ENCODE assay signal across 29 mouse cellular contexts in the genomic region with DNA sequence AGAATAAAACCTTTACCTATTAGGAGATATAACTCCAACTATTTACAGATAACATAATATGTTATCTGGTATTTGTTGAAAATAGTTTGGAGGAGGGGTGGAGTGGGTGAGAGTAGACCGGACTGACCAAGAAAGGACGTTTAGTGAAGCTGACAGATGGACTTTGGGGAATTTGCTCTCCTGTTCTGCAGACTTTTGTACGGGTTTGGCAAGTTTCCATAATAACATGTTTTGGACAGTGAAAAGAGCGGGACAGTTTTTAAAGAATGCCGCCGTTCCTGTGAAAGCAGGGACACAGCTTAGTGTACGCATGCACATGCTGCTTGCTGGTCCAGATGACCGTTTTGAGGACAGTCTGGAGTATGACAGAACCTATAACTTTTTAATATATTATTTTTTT. TPM values are rescaled to one million over a fixed set of nuclear protein-coding genes. Genes with fewer than 3 reads are reported as not detected.
DNase-seq lines count a peak whose midpoint lies in the region; ATAC-seq and TF ChIP-seq lines count a peak whose summit lies in the region.
"Had no signal": no experiment of that assay in that cellular context is flagged by ENCODE, and none has a peak within 500 bp of the region (broad histone marks: within the 10 kb centered on the region; RNA-seq: fewer than 3 reads in every experiment).

No protein-coding gene starts in this region.

- H3K4me3 ChIP-seq in hindbrain, embryonic 11.5 days (ENCODE audit: low read depth, low read length), result no peak overlapping the region
- H3K4me3 ChIP-seq in hindbrain, embryonic 14.5 days (replicated peaks; ENCODE audit: low read length), result no peak overlapping the region
- no peak overlapping the region for H3K4me3 ChIP-seq in lung, embryonic 14.5 days (ENCODE audit: low read depth, low read length)
- H3K4me3 ChIP-seq: gastrocnemius, adult 2 months; hindbrain, embryonic 15.5 days; layer of hippocampus, adult 2 months; limb, embryonic 13.5 days; liver, embryonic 12.5 days; myocyte; neural tube, embryonic 12.5 days had no signal

- no peak overlapping the region for H3K27ac ChIP-seq in hindbrain, embryonic 11.5 days (ENCODE audit: low read depth, low read length)
- no peak overlapping the region for H3K27ac ChIP-seq in hindbrain, embryonic 14.5 days
- H3K27ac ChIP-seq in lung, embryonic 14.5 days (ENCODE audit: low read depth), result no peak overlapping the region
- H3K27ac ChIP-seq: gastrocnemius, adult 2 months; hindbrain, embryonic 15.5 days; layer of hippocampus, adult 2 months; limb, embryonic 13.5 days; liver, embryonic 12.5 days; macrophage; neural tube, embryonic 12.5 days had no signal

- no peak for TF ChIP-seq CTCF in lung, embryonic 14.5 days (IDR thresholded peaks at IDR 0.05; ENCODE audit: low read depth)
- TF ChIP-seq CTCF in brain, embryonic 14.5 days (IDR thresholded peaks at IDR 0.05; ENCODE audit: borderline replicate concordance, extremely low read depth, insufficient read depth, insufficient read length), result no peak

- no peaks in the 10 kb centered on the region for H3K4me1 ChIP-seq in hindbrain, embryonic 11.5 days (replicated peaks; ENCODE audit: control insufficient read depth, insufficient read depth, low read length)
- H3K4me1 ChIP-seq in hindbrain, embryonic 14.5 days (replicated peaks; ENCODE audit: control insufficient read depth, insufficient read depth, low read length), result peaks cover 20% of the 10 kb centered on the region
- H3K4me1 ChIP-seq in lung, embryonic 14.5 days (ENCODE audit: insufficient read depth), result no peaks in the 10 kb centered on the region
- H3K4me1 ChIP-seq: liver, embryonic 12.5 days; neural tube, embryonic 12.5 days had no signal

- H3K36me3 ChIP-seq in hindbrain, embryonic 11.5 days (ENCODE audit: control insufficient read depth, insufficient read depth, low read length), result no peaks in the 10 kb centered on the region
- no peaks in the 10 kb centered on the region for H3K36me3 ChIP-seq in hindbrain, embryonic 14.5 days (replicated peaks; ENCODE audit: control insufficient read depth, insufficient read depth)
- no peaks in the 10 kb centered on the region for H3K36me3 ChIP-seq in lung, embryonic 14.5 days (ENCODE audit: insufficient read depth)
- H3K36me3 ChIP-seq: hindbrain, embryonic 15.5 days; limb, embryonic 13.5 days; liver, embryonic 12.5 days; neural tube, embryonic 12.5 days had no signal

- peak; percentile 6 for DNase-seq in hindbrain, embryonic 11.5 days (ENCODE audit: low spot score)
- DNase-seq in hindbrain, embryonic 14.5 days (ENCODE audit: low spot score), result no peak
- DNase-seq in lung, embryonic 14.5 days, result peak; percentile 58
- DNase-seq in lung, postnatal 25 days (ENCODE audit: low spot score), result no peak
- peak; percentile 51 for DNase-seq in brain, embryonic 14.5 days (ENCODE audit: low read depth)
- no peak for DNase-seq in cerebellum, adult 8-10 months
- no peak for DNase-seq in cerebellum, adult 9-10 months
- DNase-seq: adrenal gland, adult 8-10 months; cerebellum, adult 9-11 months; gastrocnemius, adult 2 months; gastrocnemius, postnatal 36 days; heart, adult 18-20 months; heart, postnatal 36 days; kidney, adult 18-20 months; kidney, postnatal 36 days; liver, postnatal 0 days; thymus, adult 2 months; thymus, postnatal 4 days had no signal

- H3K9ac ChIP-seq in hindbrain, embryonic 11.5 days (ENCODE audit: low read depth, low read length), result no peak overlapping the region
- H3K9ac ChIP-seq in hindbrain, embryonic 14.5 days, result no peak overlapping the region
- no peak overlapping the region for H3K9ac ChIP-seq in lung, embryonic 14.5 days
- H3K9ac ChIP-seq: hindbrain, embryonic 15.5 days; limb, embryonic 13.5 days; liver, embryonic 12.5 days; liver, postnatal 0 days; neural tube, embryonic 12.5 days had no signal

- ATAC-seq in hindbrain, embryonic 11.5 days (ENCODE audit: low FRiP score), result no peak
- no peak for ATAC-seq in hindbrain, embryonic 14.5 days (ENCODE audit: low FRiP score)
- no peak for ATAC-seq in lung, embryonic 14.5 days (ENCODE audit: insufficient read depth)
- ATAC-seq: CD4-positive, CD25-positive, alpha-beta regulatory T cell, adult 4 months; liver, embryonic 12.5 days; liver, postnatal 0 days; lung, postnatal 0 days; midbrain, embryonic 16.5 days had no signal

- WGBS in hindbrain, embryonic 11.5 days, result 68% methylated on average over 8 of the region's 8 CpGs
- WGBS in hindbrain, embryonic 14.5 days, result 55% methylated on average over 8 of the region's 8 CpGs
- WGBS in lung, embryonic 14.5 days, result 28% methylated on average over 8 of the region's 8 CpGs

- H3K4me2 ChIP-seq in hindbrain, embryonic 11.5 days (replicated peaks; ENCODE audit: low read depth, low read length), result no peak overlapping the region
- no peak overlapping the region for H3K4me2 ChIP-seq in hindbrain, embryonic 14.5 days (replicated peaks)
- H3K4me2 ChIP-seq in lung, embryonic 14.5 days, result no peak overlapping the region
- H3K4me2 ChIP-seq: heart, embryonic 11.5 days; hindbrain, embryonic 15.5 days; limb, embryonic 13.5 days; liver, embryonic 12.5 days; neural tube, embryonic 12.5 days had no signal

- H3K27me3 ChIP-seq in hindbrain, embryonic 11.5 days (ENCODE audit: control insufficient read depth, insufficient read depth, low read length), result no peaks in the 10 kb centered on the region
- no peaks in the 10 kb centered on the region for H3K27me3 ChIP-seq in hindbrain, embryonic 14.5 days (ENCODE audit: control insufficient read depth, insufficient read depth, low read length)
- no peaks in the 10 kb centered on the region for H3K27me3 ChIP-seq in lung, embryonic 14.5 days (ENCODE audit: insufficient read depth, low read length)
- H3K27me3 ChIP-seq: hindbrain, embryonic 15.5 days; liver, embryonic 12.5 days; neural tube, embryonic 12.5 days had no signal

- no peak for TF ChIP-seq POLR2A in brain, embryonic 14.5 days (IDR thresholded peaks at IDR 0.05; ENCODE audit: borderline replicate concordance, extremely low read depth, insufficient read depth, insufficient read length, poor library complexity, severe bottlenecking)

- no peaks in the 10 kb centered on the region for H3K9me3 ChIP-seq in hindbrain, embryonic 11.5 days (ENCODE audit: control insufficient read depth, low read length)
- 0 out of 2 replicates have a peak, but pooled peaks cover 11% of the 10 kb centered on the region for H3K9me3 ChIP-seq in hindbrain, embryonic 14.5 days (ENCODE audit: control insufficient read depth, low read length)
- no peaks in the 10 kb centered on the region for H3K9me3 ChIP-seq in lung, embryonic 14.5 days (ENCODE audit: low read depth, low read length)
- H3K9me3 ChIP-seq: liver, embryonic 12.5 days had no signal

RNA-seq across cellular contexts. Expression of gene Msx2, which starts 46.9 kb away (rescaled TPM):
- polyA plus RNA-seq in hindbrain, embryonic 11.5 days (2014; fragmentation: Nextera tagmentation; extraction: Ambion mirVana), result 58.3 and 66.3 TPM in 2 replicates
- 1.9 and 2.9 TPM in 2 replicates for polyA plus RNA-seq in hindbrain, embryonic 14.5 days (2014; fragmentation: Nextera tagmentation; extraction: Ambion mirVana)
- 0.61 and 0.78 TPM in 2 replicates for polyA plus RNA-seq in lung, embryonic 14.5 days (2014; fragmentation: Nextera tagmentation; extraction: Ambion mirVana)
- 0.62 and 2.5 TPM in 2 replicates for polyA plus RNA-seq in brain, embryonic 14.5 days (2012; rRNA removed)
- polyA plus RNA-seq: CD4-positive, CD25-positive, alpha-beta regulatory T cell, adult 4 months; liver, postnatal 0 days; macrophage had no signal

Comparison
In these comparisons a context has a peak if more than half of its experiments do, and no peak if none do; other contexts are left out.
1. DNase-seq: peak in hindbrain, embryonic 11.5 days (single experiment), lung, embryonic 14.5 days (single experiment) and brain, embryonic 14.5 days (single experiment); none in hindbrain, embryonic 14.5 days (single experiment), lung, postnatal 25 days (single experiment), cerebellum, adult 8-10 months (single experiment) and cerebellum, adult 9-10 months (single experiment).
2. RNA of gene Msx2, which starts 46.9 kb away (polyA plus RNA-seq): 58.3 to 66.3 TPM in hindbrain, embryonic 11.5 days; 1.9 to 2.9 TPM in hindbrain, embryonic 14.5 days, 0.62 to 2.5 TPM in brain, embryonic 14.5 days and 0.61 to 0.78 TPM in lung, embryonic 14.5 days; every median in the first group is over 10 times any median in the second.